Mouse (Mus musculus): ENCODE results near the gene Pop7.

DNA sequence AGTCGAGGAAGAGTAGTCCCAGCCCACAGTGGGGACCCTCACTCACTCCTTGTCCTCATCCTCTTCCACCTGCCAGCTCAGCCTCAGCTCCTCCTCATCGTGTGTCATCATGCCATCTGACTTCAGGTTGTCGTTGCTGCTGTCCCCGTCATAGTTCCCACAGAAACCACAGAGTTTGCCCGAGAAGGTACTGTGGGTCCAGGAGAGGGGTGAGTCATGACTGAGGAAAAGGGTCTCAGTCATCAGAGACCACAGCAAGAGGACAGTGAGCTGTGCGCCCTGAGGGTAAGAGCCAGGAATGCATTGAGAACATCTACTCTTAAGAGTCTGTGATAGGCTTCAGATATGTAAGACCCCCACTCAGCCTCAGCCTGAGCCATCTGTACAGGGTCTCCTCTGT, 47.1 kb downstream of the Pop7 start:
- TF ChIP-seq EP300 (IDR thresholded peaks at IDR 0.05; ENCODE audit: low read depth) (no peak), CTCF (IDR thresholded peaks at IDR 0.05; ENCODE audit: low read depth) (no peak)
